Mouse (Mus musculus): ENCODE results near the gene Vwa8. TPM values are rescaled to one million over a fixed set of nuclear protein-coding genes. Genes with fewer than 3 reads are reported as not detected.

Gene Vwa8
- total and polyA plus RNA-seq, 3 experiments: 12.4 to 17.5 (median 15.9) TPM

DNA sequence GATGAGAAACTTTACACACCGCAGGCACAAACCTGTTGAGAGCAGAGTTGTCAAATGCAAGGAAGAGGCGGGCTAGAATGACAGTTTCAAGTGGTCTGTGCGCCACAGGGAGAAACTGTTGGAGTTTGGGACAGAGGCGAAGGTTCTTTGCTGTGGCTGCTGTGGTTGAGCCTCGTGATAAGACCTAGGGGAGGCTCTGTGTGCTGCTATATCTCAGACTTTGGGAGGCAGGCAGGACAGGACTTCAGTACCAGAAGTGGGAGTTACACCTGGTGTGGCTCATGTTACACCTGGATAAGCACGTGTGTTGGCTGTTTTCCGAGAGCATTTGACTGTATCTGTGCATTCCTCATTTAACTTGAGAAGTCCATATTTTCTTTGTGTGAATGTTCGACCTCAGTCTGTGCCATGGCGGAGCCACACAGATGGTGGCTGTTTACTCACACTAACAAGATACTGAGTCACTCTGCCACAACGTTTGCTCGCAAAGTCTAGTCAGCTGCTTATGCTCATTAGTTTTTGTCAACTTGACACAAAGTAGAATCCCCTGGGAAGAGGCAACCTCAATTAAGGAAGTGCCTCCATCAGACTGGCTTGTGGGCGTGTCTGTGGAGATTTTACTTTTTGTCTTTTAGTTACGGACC is 29.7 kb downstream of the Vwa8 start:
- TF ChIP-seq ELF1 (IDR thresholded peaks at IDR 0.05; ENCODE audit: low read depth, low read length): no peak
- no peak for TF ChIP-seq MXI1 (IDR thresholded peaks at IDR 0.05; ENCODE audit: low read depth, low read length)
- TF ChIP-seq MYC (IDR thresholded peaks at IDR 0.05; ENCODE audit: low read depth, low read length): no peak
- no peak for TF ChIP-seq GABPA (IDR thresholded peaks at IDR 0.05; ENCODE audit: insufficient replicate concordance, low read depth, low read length)
- no peak for TF ChIP-seq USF1 (IDR thresholded peaks at IDR 0.05; ENCODE audit: low read depth, low read length)
- no peak for TF ChIP-seq JUND (conservative IDR thresholded peaks at IDR 0.05; ENCODE audit: low read depth, low read length)
- TF ChIP-seq KAT2A (IDR thresholded peaks at IDR 0.05; ENCODE audit: insufficient replicate concordance, low read length): no peak
- no peak for TF ChIP-seq E2F4 (IDR thresholded peaks at IDR 0.05; ENCODE audit: insufficient replicate concordance, low read depth, low read length)
- TF ChIP-seq POLR2A (IDR thresholded peaks at IDR 0.05; ENCODE audit: low read depth, low read length): no peak
- TF ChIP-seq NELFE (IDR thresholded peaks at IDR 0.05; ENCODE audit: low read depth, low read length): no peak
- TF ChIP-seq IRF4 (IDR thresholded peaks at IDR 0.05; ENCODE audit: low read depth, low read length): no peak
- TF ChIP-seq ZKSCAN1 (IDR thresholded peaks at IDR 0.05; ENCODE audit: borderline replicate concordance, low read depth, low read length): no peak
- TF ChIP-seq MAZ (IDR thresholded peaks at IDR 0.05; ENCODE audit: low read depth, low read length): no peak
- no peak for TF ChIP-seq ETS1 (conservative IDR thresholded peaks at IDR 0.05; ENCODE audit: low read depth, low read length)
- TF ChIP-seq TBP (conservative IDR thresholded peaks at IDR 0.05; ENCODE audit: low read depth, low read length): no peak
- TF ChIP-seq HCFC1 (IDR thresholded peaks at IDR 0.05; ENCODE audit: low read depth, low read length): no peak
- dilution Hi-C loops (cut with MboI; ENCODE audit: extremely low pct_ligation_motif_present, extremely low pct_unique_long_range_greater_than_20kb, low sequenced_read_pairs): no loop called here
- Histone ChIP-seq H3K4me2 (ENCODE audit: insufficient read depth, low read depth, poor library complexity, severe bottlenecking) (no peak overlapping the region), H3K36me3 (replicated peaks in 1 of 2; ENCODE audit: control insufficient read depth in 1 of 2, insufficient read depth in 1 of 2, low read length in 1 of 2) (peaks cover 0 to 16% of the 10 kb centered on the region in 2 experiments), H3K9me3 (replicated peaks; ENCODE audit: low read length) (no peaks in the 10 kb centered on the region), H3K4me1 (ENCODE audit: control insufficient read depth in 1 of 2, insufficient read depth in 2 of 2) (peaks cover 0 to 18% of the 10 kb centered on the region in 2 experiments; a peak in 2 of 4 replicates), H3K9ac (ENCODE audit: insufficient read depth, low read depth) (no peak overlapping the region), H3K79me2 (replicated peaks; ENCODE audit: control insufficient read depth, extremely low read depth, insufficient read depth, poor library complexity, severe bottlenecking) (no peaks in the 10 kb centered on the region; the same call in 1 of the 2 replicates), H3K27ac (ENCODE audit: insufficient read depth, low read depth) (no peak overlapping the region), H3K4me3 (replicated peaks in 1 of 3; ENCODE audit: low read depth in 2 of 3, low read length in 2 of 3, poor library complexity in 1 of 3) (no peak overlapping the region), H3K27me3 (replicated peaks) (no peaks in the 10 kb centered on the region)
- peak; percentile 30 for DNase-seq (ENCODE audit: extremely low read depth)
- in situ Hi-C loops (cut with MboI; ENCODE audit: low pct_ligation_motif_present, low pct_unique_long_range_greater_than_20kb, low sequenced_read_pairs): no loop called here

- Histone ChIP-seq H3K9ac (ENCODE audit: insufficient read depth, low read depth) (no peak overlapping the region), H3K36me3 (replicated peaks in 1 of 2; ENCODE audit: control insufficient read depth in 1 of 2, insufficient read depth in 1 of 2, low read length in 1 of 2) (peaks cover 0 to 18% of the 10 kb centered on the region in 2 experiments), H3K79me2 (replicated peaks; ENCODE audit: control insufficient read depth, extremely low read depth, insufficient read depth, poor library complexity, severe bottlenecking) (no peaks in the 10 kb centered on the region; the same call in 1 of the 2 replicates), H3K4me1 (ENCODE audit: control insufficient read depth in 1 of 2, insufficient read depth in 2 of 2) (peaks cover 0 to 20% of the 10 kb centered on the region in 2 experiments; a peak in 2 of 4 replicates), H3K4me3 (replicated peaks in 1 of 3; ENCODE audit: low read depth in 2 of 3, low read length in 2 of 3, poor library complexity in 1 of 3) (no peak overlapping the region), H3K27me3 (replicated peaks) (no peaks in the 10 kb centered on the region), H3K4me2 (ENCODE audit: insufficient read depth, low read depth, poor library complexity, severe bottlenecking) (no peak overlapping the region), H3K27ac (ENCODE audit: insufficient read depth, low read depth) (no peak overlapping the region), H3K9me3 (replicated peaks; ENCODE audit: low read length) (no peaks in the 10 kb centered on the region)
- in situ Hi-C loops (cut with MboI; ENCODE audit: low pct_ligation_motif_present, low pct_unique_long_range_greater_than_20kb, low sequenced_read_pairs) (no loop called here), dilution Hi-C loops (cut with MboI; ENCODE audit: extremely low pct_ligation_motif_present, extremely low pct_unique_long_range_greater_than_20kb, low sequenced_read_pairs) (no loop called here)
- no peak for DNase-seq (ENCODE audit: extremely low read depth)
- TF ChIP-seq NRF1 (IDR thresholded peaks at IDR 0.05; ENCODE audit: low read depth, low read length): no peak
- TF ChIP-seq POLR2A (IDR thresholded peaks at IDR 0.05; ENCODE audit: low read depth, low read length): no peak
- TF ChIP-seq TCF12 (IDR thresholded peaks at IDR 0.05; ENCODE audit: low read depth, low read length): no peak
- no peak for TF ChIP-seq KAT2A (IDR thresholded peaks at IDR 0.05; ENCODE audit: insufficient replicate concordance, low read length)
- no peak for TF ChIP-seq USF2 (conservative IDR thresholded peaks at IDR 0.05; ENCODE audit: low read depth, low read length)
- no peak for TF ChIP-seq HCFC1 (IDR thresholded peaks at IDR 0.05; ENCODE audit: low read depth, low read length)
- no peak for TF ChIP-seq ZKSCAN1 (IDR thresholded peaks at IDR 0.05; ENCODE audit: borderline replicate concordance, low read depth, low read length)
- no peak for TF ChIP-seq SMC3 (IDR thresholded peaks at IDR 0.05; ENCODE audit: low read depth, low read length)
- TF ChIP-seq RAD21 (IDR thresholded peaks at IDR 0.05; ENCODE audit: low read depth, low read length): no peak
- TF ChIP-seq JUND (conservative IDR thresholded peaks at IDR 0.05; ENCODE audit: low read depth, low read length): no peak
- TF ChIP-seq CHD2 (IDR thresholded peaks at IDR 0.05; ENCODE audit: low read length): no peak
- no peak for TF ChIP-seq PAX5 (IDR thresholded peaks at IDR 0.05; ENCODE audit: low read length)
- TF ChIP-seq IRF4 (IDR thresholded peaks at IDR 0.05; ENCODE audit: low read depth, low read length): no peak
- no peak for TF ChIP-seq MYC (IDR thresholded peaks at IDR 0.05; ENCODE audit: low read depth, low read length)
- no peak for TF ChIP-seq GABPA (IDR thresholded peaks at IDR 0.05; ENCODE audit: insufficient replicate concordance, low read depth, low read length)
- TF ChIP-seq MAFK (IDR thresholded peaks at IDR 0.05; ENCODE audit: insufficient replicate concordance, low read length): no peak
- TF ChIP-seq MAZ (IDR thresholded peaks at IDR 0.05; ENCODE audit: low read depth, low read length): no peak
- TF ChIP-seq E2F4 (IDR thresholded peaks at IDR 0.05; ENCODE audit: insufficient replicate concordance, low read depth, low read length): no peak
- TF ChIP-seq BHLHE40 (IDR thresholded peaks at IDR 0.05; ENCODE audit: low read depth, low read length): no peak
Observed at GRCm38 (mm10) chr14:78880879-78881278, 32.0 kb downstream of the Vwa8 start.

Data from CH12.LX (cell line).